Mouse (Mus musculus) liver, embryonic 16.5 days (tissue): ENCODE data around the gene Arhgef17. TPM values are rescaled to one million over a fixed set of nuclear protein-coding genes. Genes with fewer than 3 reads are reported as not detected.
A peak's percentile ranks its signal among the peaks of the same experiment; 100 is the strongest.

Experiments
- ATAC-seq: fragments of 200-750 bp; cut with Nextera tagmentation; 2 replicates; pipeline ENCODE4 v1.8.0; 2017; ENCODE audit warnings: low read depth, mild to moderate bottlenecking, moderate number of reproducible peaks, moderate library complexity
- H3K27ac ChIP-seq: fragments of 300-500 bp; sonication (generic); 2 replicates; pipeline ENCODE4 v1.5.1; 2014; ENCODE audit warnings: mild to moderate bottlenecking, low read length
- H3K27me3 ChIP-seq: fragments of 300-500 bp; sonication (generic); 2 replicates; pipeline ENCODE4 v1.6.1; 2014; ENCODE audit warnings: low read depth, low read length, mixed read lengths; ENCODE audit not compliant: control insufficient read depth, insufficient read depth
- H3K36me3 ChIP-seq: fragments of 300-500 bp; sonication (generic); 2 replicates; pipeline ENCODE4 v1.6.1; 2014; ENCODE audit warnings: mild to moderate bottlenecking; ENCODE audit not compliant: control insufficient read depth, insufficient read depth
- H3K4me1 ChIP-seq: fragments of 300-500 bp; sonication (generic); 2 replicates; pipeline ENCODE4 v1.6.1; 2014; ENCODE audit warnings: low read depth, low read length, mixed read lengths; ENCODE audit not compliant: control insufficient read depth
- H3K4me2 ChIP-seq: fragments of 300-500 bp; sonication (generic); 2 replicates; pipeline ENCODE4 v1.6.1; 2014; ENCODE audit warnings: low read depth, low read length, mixed read lengths
- H3K4me3 ChIP-seq: fragments of 300-500 bp; sonication (generic); 2 replicates; pipeline ENCODE4 v1.5.1; 2014; ENCODE audit warnings: low read depth, mild to moderate bottlenecking, low read length
- H3K9ac ChIP-seq: fragments of 300-500 bp; sonication (generic); 2 replicates; pipeline ENCODE4 v1.6.1; 2014; ENCODE audit warnings: low read depth, low read length
- H3K9me3 ChIP-seq: fragments of 300-500 bp; sonication (generic); replicated peaks from 2 replicates; pipeline ENCODE4 v1.6.1; 2016; ENCODE audit warnings: low read length; ENCODE audit not compliant: control insufficient read depth
- WGBS: fragments of 180-500 bp; shearing (Covaris S2); extraction: QIAGEN DNeasy Blood & Tissue Kit; methylation state at CpG from one replicate; pipeline ENCODE4 v1.1.7; 2014; ENCODE audit not compliant: insufficient replicate concordance; 5-methylcytosine and 5-hydroxymethylcytosine counted together
- polyA plus RNA-seq: library from polyadenylated mRNA; unstranded; fragments of >200 nt; fragmentation: Nextera tagmentation; extraction: Ambion mirVana; gene quantifications from 2 replicates; pipeline ENCODE4 v1.2.1, GENCODE M21; 2015

Gene Arhgef17
- polyA plus RNA-seq, 1 experiment from 2014 or later: 0.87 TPM

- H3K27me3 ChIP-seq: no peaks in the 10 kb centered on the region
- no peak overlapping the region for H3K4me2 ChIP-seq
- peaks cover 7% of the 10 kb centered on the region for H3K4me1 ChIP-seq
- H3K4me3 ChIP-seq: no peak overlapping the region
- H3K9ac ChIP-seq: no peak overlapping the region
- no peak for ATAC-seq
- H3K9me3 ChIP-seq: no peaks in the 10 kb centered on the region
- 61% methylated on average over 5 of the region's 5 CpGs for WGBS
- no peak overlapping the region for H3K27ac ChIP-seq
- no peaks in the 10 kb centered on the region for H3K36me3 ChIP-seq
Observed at GRCm38 (mm10) chr7:100915204-100915603, 16.7 kb downstream of the Arhgef17 start.

- no peak overlapping the region for H3K4me2 ChIP-seq
- ATAC-seq: no peak
- H3K9ac ChIP-seq: no peak overlapping the region
- H3K4me3 ChIP-seq: no peak overlapping the region
- no peak overlapping the region for H3K27ac ChIP-seq
- H3K9me3 ChIP-seq: no peaks in the 10 kb centered on the region
- no peaks in the 10 kb centered on the region for H3K36me3 ChIP-seq
- no peaks in the 10 kb centered on the region for H3K27me3 ChIP-seq
- 63% methylated on average over 9 of the region's 9 CpGs for WGBS
- H3K4me1 ChIP-seq: peaks cover 5% of the 10 kb centered on the region
Observed at GRCm38 (mm10) chr7:100911791-100912190, 20.1 kb downstream of the Arhgef17 start.

- H3K4me2 ChIP-seq: no peak overlapping the region
- no peaks in the 10 kb centered on the region for H3K36me3 ChIP-seq
- 42% methylated on average over 2 of the region's 2 CpGs for WGBS
- H3K27me3 ChIP-seq: no peaks in the 10 kb centered on the region
- peaks cover 5% of the 10 kb centered on the region for H3K4me1 ChIP-seq
- ATAC-seq: peak; percentile 45; the same call in 1 of the 2 replicates
- no peaks in the 10 kb centered on the region for H3K9me3 ChIP-seq
- H3K27ac ChIP-seq: no peak overlapping the region
- no peak overlapping the region for H3K4me3 ChIP-seq
- no peak overlapping the region for H3K9ac ChIP-seq
Observed at GRCm38 (mm10) chr7:100911246-100911770, 20.6 kb downstream of the Arhgef17 start.

DNA sequence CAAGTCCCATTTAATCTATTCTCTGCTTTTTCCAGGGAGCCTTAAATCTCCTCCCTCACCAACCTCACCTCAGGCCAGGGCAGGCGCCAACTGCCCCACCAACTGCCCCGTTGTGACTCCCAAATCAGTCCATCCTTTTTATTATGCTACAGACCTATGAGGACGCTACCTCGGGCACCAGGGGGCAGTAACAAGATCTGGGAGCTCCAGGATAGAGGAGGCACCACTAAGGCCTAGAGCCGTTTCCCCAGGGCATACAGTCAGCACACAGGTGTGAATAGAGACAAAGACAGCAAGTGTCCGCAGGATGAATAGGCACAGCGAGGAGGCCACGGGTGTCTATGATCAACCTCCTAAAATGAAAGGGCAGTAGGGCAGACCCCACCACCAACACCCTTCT, 23.3 kb downstream of the Arhgef17 start:
- Histone ChIP-seq H3K9ac (no peak overlapping the region), H3K4me2 (no peak overlapping the region), H3K36me3 (no peaks in the 10 kb centered on the region), H3K4me3 (no peak overlapping the region), H3K27ac (no peak overlapping the region), H3K27me3 (no peaks in the 10 kb centered on the region), H3K9me3 (no peaks in the 10 kb centered on the region), H3K4me1 (peaks cover 5% of the 10 kb centered on the region)
- no peak for ATAC-seq
- WGBS: 52% methylated on average over 8 of the region's 8 CpGs

DNA sequence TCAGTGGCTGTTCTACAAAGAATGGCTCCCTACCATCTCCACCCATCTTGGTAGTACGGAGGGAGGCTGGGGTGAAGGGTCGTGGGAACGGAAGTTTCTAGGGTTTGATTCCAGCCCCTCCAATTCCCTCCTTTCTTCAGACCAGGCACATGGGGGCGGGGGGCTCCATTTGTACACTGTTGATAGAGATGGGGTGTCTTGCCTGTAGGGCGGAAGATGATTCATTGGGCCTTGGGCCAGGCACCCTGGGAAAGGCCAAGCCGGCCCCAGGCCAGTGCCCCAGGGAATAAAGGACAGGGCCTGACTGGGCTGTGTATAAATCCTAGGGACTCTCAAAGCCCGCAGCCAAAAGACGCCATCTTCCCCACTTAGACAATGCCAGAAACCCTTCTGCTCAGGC, 23.8 kb downstream of the Arhgef17 start:
- Histone ChIP-seq H3K4me3 (no peak overlapping the region), H3K9ac (no peak overlapping the region), H3K4me2 (no peak overlapping the region), H3K4me1 (peaks cover 5% of the 10 kb centered on the region; the same call in 1 of the 2 replicates), H3K27ac (no peak overlapping the region), H3K36me3 (no peaks in the 10 kb centered on the region), H3K9me3 (no peaks in the 10 kb centered on the region), H3K27me3 (no peaks in the 10 kb centered on the region)
- 70% methylated on average over 8 of the region's 8 CpGs for WGBS
- ATAC-seq: 0 out of 2 replicates have a peak, but pooled peaks have one; percentile 30

GRCm38 (mm10) chr7:100907231-100907630, 24.7 kb downstream of the Arhgef17 start:
- WGBS: 0% methylated on average over 1 of the region's 1 CpGs
- H3K36me3 ChIP-seq: no peaks in the 10 kb centered on the region
- ATAC-seq: no peak
- no peak overlapping the region for H3K4me3 ChIP-seq
- H3K9me3 ChIP-seq: no peaks in the 10 kb centered on the region
- peaks cover 5% of the 10 kb centered on the region; the same call in 1 of the 2 replicates for H3K4me1 ChIP-seq
- no peak overlapping the region for H3K4me2 ChIP-seq
- no peaks in the 10 kb centered on the region for H3K27me3 ChIP-seq
- no peak overlapping the region for H3K9ac ChIP-seq
- H3K27ac ChIP-seq: no peak overlapping the region

GRCm38 (mm10) chr7:100906029-100906789, 25.7 kb downstream of the Arhgef17 start:
- 72% methylated on average over 10 of the region's 10 CpGs for WGBS
- no peak overlapping the region for H3K27ac ChIP-seq
- H3K4me3 ChIP-seq: no peak overlapping the region
- H3K9ac ChIP-seq: no peak overlapping the region
- no peaks in the 10 kb centered on the region for H3K36me3 ChIP-seq
- H3K4me2 ChIP-seq: no peak overlapping the region
- H3K9me3 ChIP-seq: no peaks in the 10 kb centered on the region
- no peaks in the 10 kb centered on the region for H3K27me3 ChIP-seq
- H3K4me1 ChIP-seq: peaks cover 2% of the 10 kb centered on the region; the same call in 1 of the 2 replicates
- no peak for ATAC-seq

DNA sequence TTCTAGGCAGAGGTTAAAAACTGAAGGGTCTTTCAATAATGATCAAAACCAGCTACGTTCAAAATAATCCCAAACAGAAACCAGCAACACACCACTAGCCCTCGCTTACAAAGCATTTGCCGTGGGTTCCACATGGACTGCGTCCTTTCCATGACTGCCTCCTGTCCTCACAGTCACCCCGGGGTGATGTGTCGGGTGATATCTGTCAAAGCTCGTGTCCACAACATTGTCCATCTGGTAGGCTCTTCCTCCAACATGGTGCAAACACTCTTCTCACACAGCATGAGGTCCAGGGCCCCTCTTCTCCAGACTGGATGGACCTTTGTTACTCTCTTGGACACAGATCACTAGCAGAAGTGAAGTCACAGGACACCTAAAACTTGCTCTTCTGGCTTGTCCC, 26.9 kb downstream of the Arhgef17 start:
- Histone ChIP-seq H3K27me3 (no peaks in the 10 kb centered on the region), H3K4me3 (no peak overlapping the region), H3K9me3 (no peaks in the 10 kb centered on the region), H3K4me2 (no peak overlapping the region), H3K4me1 (peaks cover 2% of the 10 kb centered on the region; the same call in 1 of the 2 replicates), H3K27ac (no peak overlapping the region), H3K36me3 (no peaks in the 10 kb centered on the region), H3K9ac (no peak overlapping the region)
- 64% methylated on average over 7 of the region's 7 CpGs for WGBS
- ATAC-seq: no peak

DNA sequence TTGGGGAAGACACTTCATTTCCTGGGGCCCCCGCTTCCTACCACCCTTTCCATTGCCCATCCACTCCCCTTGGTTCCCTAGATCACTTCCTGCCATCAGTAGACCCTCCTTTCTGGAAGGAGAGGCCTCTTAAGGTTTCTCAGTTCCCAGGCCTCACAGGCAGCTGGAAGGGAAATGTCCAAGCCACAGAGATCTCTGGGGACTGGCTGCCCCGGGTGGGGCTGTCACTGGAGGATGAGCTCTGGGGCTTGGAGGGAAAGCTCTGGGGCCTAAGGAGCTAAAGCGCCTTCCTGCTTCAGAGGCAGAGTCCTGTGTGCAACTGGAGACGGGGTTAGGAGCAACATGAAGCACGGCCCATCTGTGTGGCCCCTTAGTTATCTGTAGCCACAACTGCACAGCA, 27.3 kb downstream of the Arhgef17 start:
- no peak overlapping the region for H3K27ac ChIP-seq
- ATAC-seq: no peak
- H3K4me3 ChIP-seq: no peak overlapping the region
- H3K27me3 ChIP-seq: no peaks in the 10 kb centered on the region
- no peaks in the 10 kb centered on the region for H3K4me1 ChIP-seq
- H3K36me3 ChIP-seq: no peaks in the 10 kb centered on the region
- no peak overlapping the region for H3K9ac ChIP-seq
- H3K9me3 ChIP-seq: no peaks in the 10 kb centered on the region
- WGBS: 35% methylated on average over 5 of the region's 5 CpGs
- no peak overlapping the region for H3K4me2 ChIP-seq
